Mouse (Mus musculus) CD4-positive, CD25-positive, alpha-beta regulatory T cell, adult 9 weeks (primary cell): ENCODE results near the gene Mptx2. TPM values are rescaled to one million over a fixed set of nuclear protein-coding genes. Genes with fewer than 3 reads are reported as not detected.

ENCODE experiments used
- polyA plus RNA-seq: library from polyadenylated mRNA; unstranded; fragments of 100-300 nt; shearing (Covaris generic); gene quantifications from one replicate; pipeline ENCODE4 v1.2.1, GENCODE M21; 2017

Mptx2 gene
- polyA plus RNA-seq: not detected

GRCm38 (mm10) chr1:173277677-173278076 lies at the start of gene Mptx2:
Gene Mptx2 (minus strand): TSS chr1:173277777.

GRCm38 (mm10) chr1:173265701-173266100 lies 11.9 kb downstream of the Mptx2 start, which contains the start of gene Olfr418:
Gene Olfr418 (plus strand): TSS chr1:173266001.

DNA sequence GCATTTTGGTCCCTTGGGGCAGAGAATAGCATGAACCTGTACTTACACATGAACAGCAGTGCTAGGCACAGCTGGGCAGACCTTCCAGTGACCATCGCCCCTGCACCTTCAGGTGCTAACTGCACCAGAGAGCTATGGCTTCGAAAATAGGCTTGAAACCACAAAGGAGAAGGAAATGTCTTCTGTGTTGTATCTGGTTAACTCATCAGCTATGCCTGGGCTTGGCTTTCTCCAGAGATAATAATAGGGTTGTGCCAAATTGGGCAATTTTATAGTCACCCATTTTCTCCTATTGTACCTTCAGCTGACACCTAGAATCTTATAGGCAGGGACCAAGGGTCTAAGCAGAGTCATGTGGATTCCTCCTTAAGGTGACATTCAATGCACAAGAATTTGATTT lies 50.5 kb downstream of the Mptx2 start, which contains the start of gene Fcer1a:
Gene Fcer1a (minus strand): TSS at position 134 of the 400 bp plus-strand sequence.

Other genes starting within 250 kb of the Mptx2 start
- gene Olfr1408, start 140.4 kb downstream of the Mptx2 start, polyA plus RNA-seq: not detected
- not detected for gene Olfr1406, start 87.1 kb downstream of the Mptx2 start, polyA plus RNA-seq
- not detected for gene Olfr218, start 80.0 kb downstream of the Mptx2 start, polyA plus RNA-seq
- gene Olfr1404, start 65.4 kb downstream of the Mptx2 start, polyA plus RNA-seq: not detected
- gene Fcer1a, start 50.6 kb downstream of the Mptx2 start, polyA plus RNA-seq: not detected
- gene Olfr418, start 11.8 kb downstream of the Mptx2 start, polyA plus RNA-seq: not detected
- gene Ackr1, start 56.0 kb upstream of the Mptx2 start, polyA plus RNA-seq: not detected
- gene Aim2, start 73.1 kb upstream of the Mptx2 start, polyA plus RNA-seq: 74.2 TPM
- not detected for gene Cadm3, start 89.9 kb upstream of the Mptx2 start, polyA plus RNA-seq
- gene Ifi206, start 213.3 kb upstream of the Mptx2 start, polyA plus RNA-seq: 187 TPM